9 mouse cellular contexts compared by ENCODE assay signal in the genomic region with DNA sequence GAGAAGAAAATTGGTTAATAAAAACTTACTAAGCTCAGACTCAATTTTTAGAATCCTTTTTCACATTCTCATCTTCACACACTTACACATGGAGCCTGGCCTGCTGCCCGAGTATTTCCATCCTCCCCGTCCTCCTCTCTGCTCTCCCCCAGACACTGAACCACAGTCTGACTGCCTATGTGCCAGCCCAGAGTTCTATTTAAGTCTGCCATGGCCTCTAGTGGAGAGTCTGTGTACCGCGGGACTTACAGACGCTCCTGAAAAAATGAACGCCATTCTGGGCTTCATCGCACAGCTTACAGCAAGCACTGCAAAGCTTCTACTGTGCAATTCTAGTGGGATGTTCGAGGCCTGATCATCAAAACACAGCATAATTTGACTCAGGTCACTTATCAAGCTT. TPM values are rescaled to one million over a fixed set of nuclear protein-coding genes. Genes with fewer than 3 reads are reported as not detected.
DNase-seq lines count a peak whose midpoint lies in the region; ATAC-seq and TF ChIP-seq lines count a peak whose summit lies in the region.
"Had no signal": no experiment of that assay in that cellular context is flagged by ENCODE, and none has a peak within 500 bp of the region (broad histone marks: within the 10 kb centered on the region; RNA-seq: fewer than 3 reads in every experiment).

No protein-coding gene starts in this region.

- POLR2A ChIA-PET in Patski (lab: Charles Lee), result interaction anchor here (0.6 kb wide), 2 partner anchors 145 to 342 kb away, joined by 4 to 5 read pairs; no protein-coding TSS in a partner anchor

- no peaks in the 10 kb centered on the region for H3K9me3 ChIP-seq in forebrain, embryonic 16.5 days (ENCODE audit: control insufficient read depth, low read length)

- in situ Hi-C loops in Patski (cut with MboI; ENCODE audit: low pct_unique_long_range_greater_than_20kb), result no loop called here

- peak; percentile 69 for TF ChIP-seq CTCF in Patski (IDR thresholded peaks at IDR 0.05)

- H3K36me3 ChIP-seq in forebrain, embryonic 16.5 days (ENCODE audit: control insufficient read depth, insufficient read depth), result no peaks in the 10 kb centered on the region

- no peak overlapping the region for H3K9ac ChIP-seq in forebrain, embryonic 16.5 days (replicated peaks; ENCODE audit: low read depth, low read length)

- peak; percentile 48 for DNase-seq in layer of hippocampus, adult 11-12 months (ENCODE audit: low spot score)
- no peak for DNase-seq in layer of hippocampus, postnatal 14 days (ENCODE audit: low spot score in 2 of 2)
- no peak for DNase-seq in Patski (ENCODE audit: low read depth, low spot score)
- peak; percentile 39 for DNase-seq in retina, embryonic 14.5 days (ENCODE audit: low spot score)
- DNase-seq in ovary, postnatal 10 days (ENCODE audit: low spot score), result no peak
- no peak for DNase-seq in cerebellum, adult 9-11 months

- 41% methylated on average over 8 of the region's 8 CpGs for WGBS in forebrain, embryonic 16.5 days

- H3K4me2 ChIP-seq in forebrain, embryonic 16.5 days (ENCODE audit: low read length), result no peak overlapping the region

- H3K4me3 ChIP-seq in forebrain, embryonic 16.5 days (replicated peaks; ENCODE audit: low read length), result no peak overlapping the region

- ATAC-seq in Patski, result no peak
- ATAC-seq in forebrain, embryonic 16.5 days, result peak; percentile 78

- no peaks in the 10 kb centered on the region for H3K27me3 ChIP-seq in Patski
- no peaks in the 10 kb centered on the region for H3K27me3 ChIP-seq in forebrain, embryonic 16.5 days (replicated peaks; ENCODE audit: control insufficient read depth, insufficient read depth, low read length)

- H3K4me1 ChIP-seq in forebrain, embryonic 16.5 days (replicated peaks; ENCODE audit: control insufficient read depth, insufficient read depth, low read length), result no peaks in the 10 kb centered on the region

- H3K27ac ChIP-seq in forebrain, embryonic 16.5 days (ENCODE audit: low read length), result no peak overlapping the region

- CTCF ChIA-PET in Patski (lab: Charles Lee), result interaction anchor here (1.0 to 1.6 kb wide), 4 partner anchors 9 to 18 kb away, joined by 3 to 5 read pairs (median 4); no protein-coding TSS in a partner anchor

RNA-seq across cellular contexts. Expression of a gene that starts 9.4 kb away (rescaled TPM):
- not detected for total RNA-seq in layer of hippocampus, postnatal 14 days (2021)
- 0.60 TPM for polyA plus RNA-seq in Patski (2021)
- polyA plus RNA-seq in forebrain, embryonic 16.5 days (2015; fragmentation: Nextera tagmentation; extraction: Ambion mirVana), result not detected in 2 replicates
- total RNA-seq: neutrophil, adult 5-6 weeks had no signal
- polyA plus RNA-seq: large intestine, adult 2 months had no signal

RNA-seq across cellular contexts. Expression of a gene that starts 36.7 kb away (rescaled TPM):
- total RNA-seq in layer of hippocampus, postnatal 14 days (2021), result 10 to 100 TPM; 15.7 to 16.1 TPM
- 24.7 TPM for polyA plus RNA-seq in Patski (2021)
- 22.2 and 26.4 TPM in 2 replicates for polyA plus RNA-seq in forebrain, embryonic 16.5 days (2015; fragmentation: Nextera tagmentation; extraction: Ambion mirVana)

RNA-seq across cellular contexts. Expression of a gene that starts 36.9 kb away (rescaled TPM):
- 10 to 100 TPM; 69.5 to 76.3 TPM for total RNA-seq in layer of hippocampus, postnatal 14 days (2021)
- 140 TPM for polyA plus RNA-seq in Patski (2021)
- 83.4 and 85.7 TPM in 2 replicates for polyA plus RNA-seq in forebrain, embryonic 16.5 days (2015; fragmentation: Nextera tagmentation; extraction: Ambion mirVana)

Comparison
In these comparisons a context has a peak if more than half of its experiments do, and no peak if none do; other contexts are left out.
1. DNase-seq: peak in layer of hippocampus, adult 11-12 months (single experiment) and retina, embryonic 14.5 days (single experiment); none in layer of hippocampus, postnatal 14 days (0 of 2), Patski (single experiment), ovary, postnatal 10 days (single experiment) and cerebellum, adult 9-11 months (single experiment).